Mouse (Mus musculus) frontal cortex, postnatal 14 days (tissue): ENCODE data around the gene Olfr611.
"Not testable (repeated sequence)": the region's sequence is repeated elsewhere in the genome, so short reads cannot be mapped to it uniquely, and the experiment has no call there.

Experiments used
- DNase-seq, 2 experiments: peaks; one replicate each; pipeline ENCODE4 v3.0.0; 2022; ENCODE audit warnings: low spot score in 2 of 2

Olfr611 gene

GRCm38 (mm10) chr7:103520746-103521145 lies at the start of gene Olfr611:
Gene Olfr611 (minus strand): TSS chr7:103520846.
- not testable (repeated sequence) for DNase-seq

DNA sequence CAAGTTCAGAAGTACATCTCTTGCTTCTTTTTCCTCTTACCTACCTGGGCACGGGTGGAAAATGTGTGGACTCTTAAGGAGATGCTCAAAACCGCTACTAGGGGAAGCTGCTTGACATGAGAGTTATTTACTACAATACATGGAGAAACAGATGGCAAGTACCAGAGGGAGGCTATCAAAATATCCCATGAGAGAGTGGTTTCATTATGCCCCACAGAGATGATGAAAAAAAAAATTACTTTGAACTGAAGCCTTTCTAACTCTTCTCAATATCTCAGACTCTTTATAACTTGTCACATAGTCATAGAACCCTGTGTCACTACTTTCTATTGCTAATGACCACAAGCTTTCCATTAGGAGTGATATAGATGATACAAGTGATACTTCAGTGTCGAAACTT lies 48.4 kb upstream of the Olfr611 start, which contains the start of gene Olfr616:
Gene Olfr616 (minus strand): TSS at position 101 of the 400 bp plus-strand sequence.
- DNase-seq, result no peak

DNA sequence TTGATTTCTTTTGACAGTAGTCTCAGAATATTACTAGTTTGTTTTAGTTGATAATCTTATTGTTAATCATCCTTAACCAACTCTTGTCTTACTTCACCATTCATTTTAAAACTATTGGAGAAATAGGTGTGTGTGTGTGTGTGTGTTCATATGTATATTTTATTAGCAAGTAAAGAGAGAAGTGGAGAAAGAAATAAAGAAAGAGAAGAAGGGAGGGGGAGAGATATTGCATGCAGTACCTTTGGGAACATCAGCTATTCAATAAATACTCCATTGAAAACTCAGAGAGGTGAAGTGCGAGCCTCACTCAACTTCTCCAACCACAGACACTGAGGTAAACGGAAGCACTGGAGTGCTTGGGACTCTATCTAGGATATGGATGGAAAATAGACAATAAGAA lies 35.1 kb upstream of the Olfr611 start, which contains the start of gene Olfr615:
Gene Olfr615 (plus strand): TSS at position 301 of the 400 bp plus-strand sequence.
- no peak for DNase-seq

GRCm38 (mm10) chr7:103547774-103548173 lies 27.1 kb upstream of the Olfr611 start, which contains the start of gene Olfr613:
Gene Olfr613 (plus strand): TSS chr7:103548074.
- no peak for DNase-seq

- DNase-seq, result not testable (repeated sequence)
Observed at GRCm38 (mm10) chr7:103542617-103543016, 22.0 kb upstream of the Olfr611 start, which contains the start of gene Olfr612. Gene Olfr612 (minus strand): TSS chr7:103542717.

GRCm38 (mm10) chr7:103512022-103512421 lies 8.6 kb downstream of the Olfr611 start, which contains the start of gene Olfr610:
Gene Olfr610 (minus strand): TSS chr7:103512122.
- DNase-seq, result no peak

GRCm38 (mm10) chr7:103497962-103498361 lies 22.7 kb downstream of the Olfr611 start, which contains the start of gene Olfr609:
Gene Olfr609 (minus strand): TSS chr7:103498062.
- DNase-seq, result no peak

- not testable (repeated sequence) for DNase-seq
Observed at GRCm38 (mm10) chr7:103477106-103477505, 43.5 kb downstream of the Olfr611 start.

DNA sequence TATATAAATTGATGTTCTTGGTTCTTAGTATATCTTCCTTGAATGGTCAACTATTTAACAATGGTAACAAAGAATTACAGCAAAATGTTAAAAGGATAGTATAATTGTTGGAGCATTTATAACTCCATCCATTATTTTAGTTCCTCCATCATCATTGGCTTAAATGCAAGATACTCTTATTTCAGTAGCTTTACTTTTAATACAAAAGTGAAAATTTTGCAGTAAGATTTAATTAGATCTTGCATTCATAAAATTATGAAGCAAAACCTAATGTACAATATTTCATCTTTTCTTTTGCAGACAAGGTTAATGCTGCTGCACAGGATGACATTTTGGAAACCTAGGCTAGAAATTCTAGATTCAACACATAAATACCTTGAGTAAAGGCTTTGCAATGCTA lies 51.1 kb downstream of the Olfr611 start, which contains the start of gene Olfr608:
Gene Olfr608 (plus strand): TSS at position 301 of the 400 bp plus-strand sequence.
- DNase-seq, result no peak
